Mouse (Mus musculus) neural tube, embryonic 13.5 days (tissue): ENCODE data around the gene Tgm2. TPM values are rescaled to one million over a fixed set of nuclear protein-coding genes. Genes with fewer than 3 reads are reported as not detected.

Source experiments
- ATAC-seq: fragments of 200-750 bp; cut with Nextera tagmentation; 2 replicates; pipeline ENCODE4 v1.8.0; 2017; ENCODE audit warnings: low read depth, mild to moderate bottlenecking, moderate TSS enrichment, moderate library complexity
- H3K27ac ChIP-seq: fragments of 300-500 bp; sonication (generic); replicated peaks from 2 replicates; pipeline ENCODE4 v1.5.1; 2015; ENCODE audit warnings: moderate library complexity, mild to moderate bottlenecking, inconsistent platforms
- H3K27me3 ChIP-seq: fragments of 300-500 bp; sonication (generic); 2 replicates; pipeline ENCODE4 v1.6.1; 2015; ENCODE audit warnings: mild to moderate bottlenecking, inconsistent platforms
- H3K36me3 ChIP-seq: fragments of 300-500 bp; sonication (generic); 2 replicates; pipeline ENCODE4 v1.6.1; 2015; ENCODE audit warnings: mild to moderate bottlenecking, inconsistent platforms
- H3K4me1 ChIP-seq: fragments of 300-500 bp; sonication (generic); replicated peaks from 2 replicates; pipeline ENCODE4 v1.6.1; 2015; ENCODE audit warnings: inconsistent platforms
- H3K4me2 ChIP-seq: fragments of 300-500 bp; sonication (generic); 2 replicates; pipeline ENCODE4 v1.6.1; 2015; ENCODE audit warnings: inconsistent platforms, mild to moderate bottlenecking, moderate library complexity
- H3K4me3 ChIP-seq: fragments of 300-500 bp; sonication (generic); 2 replicates; pipeline ENCODE4 v1.5.1; 2015; ENCODE audit warnings: mild to moderate bottlenecking, inconsistent platforms
- H3K9ac ChIP-seq: fragments of 300-500 bp; sonication (generic); 2 replicates; pipeline ENCODE4 v1.6.1; 2015; ENCODE audit warnings: moderate library complexity, mild to moderate bottlenecking, inconsistent platforms
- H3K9me3 ChIP-seq: fragments of 300-500 bp; sonication (generic); 2 replicates; pipeline ENCODE4 v1.6.1; 2016; ENCODE audit warnings: inconsistent platforms
- WGBS: fragments of 180-500 bp; shearing (Covaris S2); methylation state at CpG from one replicate; pipeline ENCODE4 v1.1.7; 2015; 5-methylcytosine and 5-hydroxymethylcytosine counted together
- polyA plus RNA-seq: library from polyadenylated mRNA; unstranded; fragments of >200 nt; fragmentation: Nextera tagmentation; extraction: Ambion mirVana; gene quantifications from 2 replicates; pipeline ENCODE4 v1.2.1, GENCODE M21; 2015

Gene Tgm2
- polyA plus RNA-seq, 1 experiment from 2014 or later = 12.0 TPM

DNA sequence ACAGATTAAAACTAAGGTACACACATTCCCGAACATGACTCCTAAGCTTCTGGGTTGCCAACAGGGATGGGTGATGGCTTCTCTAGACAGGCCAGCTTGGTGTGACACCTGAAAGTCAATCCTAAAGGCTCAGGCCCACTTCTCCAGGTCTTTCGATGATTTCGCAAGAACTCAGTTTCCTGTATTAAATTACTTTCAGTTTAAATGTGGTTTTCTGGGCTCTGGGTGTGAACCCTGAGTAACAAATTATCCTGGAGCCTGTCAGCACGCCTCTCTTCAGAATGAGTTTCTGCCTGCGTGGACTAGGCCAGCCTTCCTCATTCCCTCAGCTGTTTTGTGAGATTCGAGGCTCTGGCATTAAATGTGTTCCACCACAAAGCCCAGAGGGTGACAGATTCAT is 16.8 kb upstream of the Tgm2 start:
- peak overlapping the region; percentile 17; the same call in 1 of the 2 replicates for H3K9ac ChIP-seq
- no peak for ATAC-seq
- H3K27ac ChIP-seq = no peak overlapping the region
- H3K36me3 ChIP-seq = no peaks in the 10 kb centered on the region
- H3K27me3 ChIP-seq = no peaks in the 10 kb centered on the region
- 75% methylated on average over 6 of the region's 6 CpGs for WGBS
- no peak overlapping the region for H3K4me3 ChIP-seq
- H3K4me1 ChIP-seq = peaks cover 13% of the 10 kb centered on the region
- H3K9me3 ChIP-seq = no peaks in the 10 kb centered on the region
- no peak overlapping the region for H3K4me2 ChIP-seq

GRCm38 (mm10) chr2:158161761-158162160 is 15.5 kb upstream of the Tgm2 start:
- no peaks in the 10 kb centered on the region for H3K9me3 ChIP-seq
- H3K4me3 ChIP-seq = no peak overlapping the region
- WGBS = 84% methylated on average over 6 of the region's 6 CpGs
- no peak for ATAC-seq
- H3K4me2 ChIP-seq = no peak overlapping the region
- H3K36me3 ChIP-seq = no peaks in the 10 kb centered on the region
- 0 out of 2 replicates have a peak, but pooled peaks cover 6% of the 10 kb centered on the region for H3K4me1 ChIP-seq
- no peaks in the 10 kb centered on the region for H3K27me3 ChIP-seq
- H3K27ac ChIP-seq = no peak overlapping the region
- H3K9ac ChIP-seq = no peak overlapping the region

- peaks cover 9% of the 10 kb centered on the region for H3K4me1 ChIP-seq
- 44% methylated on average over 7 of the region's 7 CpGs for WGBS
These were observed 13.4 kb upstream of the Tgm2 start for GRCm38 (mm10) chr2:158159376-158160235.

DNA sequence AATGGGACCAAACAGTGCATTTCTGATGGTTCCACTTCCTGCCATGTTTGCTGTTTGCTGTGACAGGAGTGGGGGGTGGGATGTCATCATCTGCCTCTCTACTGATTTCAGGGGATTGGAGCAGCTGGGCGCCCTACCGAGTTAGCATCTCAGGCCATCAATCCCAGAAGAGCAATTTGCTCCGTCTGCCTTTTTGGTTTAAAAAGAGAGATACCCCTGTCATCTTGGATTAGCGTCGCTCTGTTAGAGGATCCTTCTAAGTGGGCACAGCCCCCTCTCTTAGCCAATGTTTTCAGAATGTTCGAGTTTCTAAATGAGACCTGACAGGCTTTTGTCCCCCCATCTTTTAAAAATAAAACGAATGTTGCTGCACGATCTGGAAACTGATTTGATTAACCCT is 11.4 kb upstream of the Tgm2 start:
- H3K9ac ChIP-seq = no peak overlapping the region
- no peak overlapping the region for H3K4me2 ChIP-seq
- no peak overlapping the region for H3K27ac ChIP-seq
- peaks cover 26% of the 10 kb centered on the region for H3K4me1 ChIP-seq
- H3K4me3 ChIP-seq = no peak overlapping the region
- no peaks in the 10 kb centered on the region for H3K36me3 ChIP-seq
- 54% methylated on average over 8 of the region's 8 CpGs for WGBS
- no peaks in the 10 kb centered on the region for H3K27me3 ChIP-seq
- H3K9me3 ChIP-seq = no peaks in the 10 kb centered on the region
- ATAC-seq = no peak

More at GRCm38 (mm10) chr2:158159376-158160235, 13.4 kb upstream of the Tgm2 start:
- no peak for ATAC-seq
- Histone ChIP-seq H3K27me3 (no peaks in the 10 kb centered on the region), H3K9me3 (no peaks in the 10 kb centered on the region), H3K9ac (no peak overlapping the region), H3K4me3 (no peak overlapping the region), H3K4me2 (no peak overlapping the region), H3K27ac (no peak overlapping the region), H3K36me3 (no peaks in the 10 kb centered on the region)

GRCm38 (mm10) chr2:158156487-158156886 is 10.3 kb upstream of the Tgm2 start:
- Histone ChIP-seq H3K4me3 (no peak overlapping the region), H3K4me2 (no peak overlapping the region), H3K27me3 (no peaks in the 10 kb centered on the region), H3K9me3 (no peaks in the 10 kb centered on the region), H3K27ac (no peak overlapping the region), H3K9ac (no peak overlapping the region), H3K4me1 (peaks cover 26% of the 10 kb centered on the region), H3K36me3 (no peaks in the 10 kb centered on the region)
- no peak for ATAC-seq
- WGBS = 93% methylated on average over 9 of the region's 9 CpGs

DNA sequence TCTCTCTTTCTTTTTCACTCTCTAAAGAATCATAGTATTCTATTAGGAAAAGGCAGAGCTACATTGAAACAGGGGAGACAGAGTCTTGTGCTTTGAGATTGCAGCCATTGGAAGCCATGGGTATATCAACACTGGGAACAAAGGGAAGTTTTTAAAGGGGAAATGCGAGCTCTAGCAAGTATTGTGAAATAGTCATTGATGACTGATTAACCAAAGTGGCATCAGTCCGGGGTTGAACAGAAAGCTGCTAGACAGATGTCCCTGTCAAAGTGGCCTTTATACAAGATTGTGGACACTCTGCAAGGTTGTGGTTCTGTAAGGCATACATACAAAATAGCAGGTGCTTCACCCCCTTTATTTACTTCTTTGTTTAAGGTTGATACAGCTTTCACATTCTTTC is 9.4 kb upstream of the Tgm2 start:
- peaks cover 26% of the 10 kb centered on the region for H3K4me1 ChIP-seq
- H3K4me2 ChIP-seq = no peak overlapping the region
- H3K36me3 ChIP-seq = no peaks in the 10 kb centered on the region
- 62% methylated on average over 2 of the region's 2 CpGs for WGBS
- no peak overlapping the region for H3K4me3 ChIP-seq
- H3K9ac ChIP-seq = no peak overlapping the region
- H3K9me3 ChIP-seq = 0 out of 2 replicates have a peak, but pooled peaks cover 4% of the 10 kb centered on the region
- H3K27me3 ChIP-seq = no peaks in the 10 kb centered on the region
- ATAC-seq = no peak
- H3K27ac ChIP-seq = no peak overlapping the region

DNA sequence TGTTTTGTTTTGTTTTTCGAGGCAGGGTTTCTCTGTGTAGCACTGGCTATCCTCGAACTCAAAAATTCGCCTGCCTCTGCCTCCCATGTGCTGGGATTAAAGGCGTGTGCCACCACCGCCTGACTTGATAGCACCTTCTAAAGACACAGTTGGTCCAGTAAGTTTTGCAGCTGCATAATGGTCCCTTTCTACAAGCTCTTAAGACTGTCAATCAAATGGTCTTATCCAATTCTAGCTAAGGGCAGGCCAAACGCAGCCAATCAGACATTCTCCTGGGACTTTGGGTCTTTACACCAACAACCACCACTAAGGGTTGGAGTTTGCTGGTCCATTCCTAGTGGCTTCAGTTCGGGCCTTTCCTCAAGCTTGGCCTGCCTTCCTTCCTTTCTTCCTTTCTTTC is 8.9 kb upstream of the Tgm2 start:
- no peak overlapping the region for H3K27ac ChIP-seq
- no peaks in the 10 kb centered on the region for H3K27me3 ChIP-seq
- H3K9me3 ChIP-seq = 0 out of 2 replicates have a peak, but pooled peaks cover 4% of the 10 kb centered on the region
- no peak overlapping the region for H3K4me2 ChIP-seq
- H3K4me1 ChIP-seq = peaks cover 26% of the 10 kb centered on the region
- no peak for ATAC-seq
- H3K9ac ChIP-seq = no peak overlapping the region
- H3K4me3 ChIP-seq = no peak overlapping the region
- WGBS = 85% methylated on average over 7 of the region's 7 CpGs
- H3K36me3 ChIP-seq = no peaks in the 10 kb centered on the region

DNA sequence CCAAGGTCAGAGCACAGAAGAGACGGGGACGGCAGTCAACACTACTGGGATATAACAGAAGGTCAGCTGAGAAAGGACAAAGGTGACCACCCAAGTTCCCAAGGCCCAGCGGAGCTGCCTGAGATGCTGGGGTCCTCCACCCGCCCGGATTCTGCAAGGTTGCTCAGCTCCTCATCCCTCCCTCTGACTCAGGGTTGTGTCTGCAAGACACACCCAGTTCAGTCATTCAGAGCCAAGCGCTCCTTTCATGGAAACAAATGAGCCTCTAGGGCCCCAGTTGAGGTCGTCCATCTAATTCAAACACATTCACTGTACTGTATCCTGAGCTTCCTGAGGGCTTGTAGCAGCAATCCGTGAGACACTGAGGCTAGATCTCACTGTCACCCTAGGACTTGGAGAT is 8.4 kb upstream of the Tgm2 start:
- WGBS = 33% methylated on average over 8 of the region's 8 CpGs
- Histone ChIP-seq H3K9ac (no peak overlapping the region), H3K27ac (no peak overlapping the region), H3K4me3 (no peak overlapping the region), H3K36me3 (no peaks in the 10 kb centered on the region), H3K4me1 (peaks cover 24% of the 10 kb centered on the region), H3K9me3 (0 out of 2 replicates have a peak, but pooled peaks cover 4% of the 10 kb centered on the region), H3K27me3 (no peaks in the 10 kb centered on the region), H3K4me2 (no peak overlapping the region)
- no peak for ATAC-seq

GRCm38 (mm10) chr2:158153728-158154343 is 7.6 kb upstream of the Tgm2 start:
- Histone ChIP-seq H3K9me3 (0 out of 2 replicates have a peak, but pooled peaks cover 4% of the 10 kb centered on the region), H3K4me1 (peaks cover 21% of the 10 kb centered on the region), H3K4me2 (peak overlapping the region; percentile 60), H3K27ac (peak overlapping the region; percentile 46), H3K9ac (peak overlapping the region; percentile 62), H3K27me3 (no peaks in the 10 kb centered on the region), H3K4me3 (peak overlapping the region; percentile 31), H3K36me3 (no peaks in the 10 kb centered on the region)
- WGBS = 2% methylated on average over 22 of the region's 22 CpGs
- 0 out of 2 replicates have a peak, but pooled peaks have one; percentile 30 for ATAC-seq

- 0 out of 2 replicates have a peak overlapping the region, but pooled peaks have one; percentile 38 for H3K27ac ChIP-seq
- 38% methylated on average over 6 of the region's 6 CpGs for WGBS
- peaks cover 21% of the 10 kb centered on the region for H3K4me1 ChIP-seq
- no peak overlapping the region for H3K9ac ChIP-seq
- H3K4me2 ChIP-seq = peak overlapping the region; percentile 60; the same call in 1 of the 2 replicates
- no peak overlapping the region for H3K4me3 ChIP-seq
- H3K27me3 ChIP-seq = no peaks in the 10 kb centered on the region
- H3K36me3 ChIP-seq = no peaks in the 10 kb centered on the region
- 0 out of 2 replicates have a peak, but pooled peaks cover 4% of the 10 kb centered on the region for H3K9me3 ChIP-seq
- ATAC-seq = peak; percentile 59
These were observed 6.6 kb upstream of the Tgm2 start for GRCm38 (mm10) chr2:158152685-158153309.

DNA sequence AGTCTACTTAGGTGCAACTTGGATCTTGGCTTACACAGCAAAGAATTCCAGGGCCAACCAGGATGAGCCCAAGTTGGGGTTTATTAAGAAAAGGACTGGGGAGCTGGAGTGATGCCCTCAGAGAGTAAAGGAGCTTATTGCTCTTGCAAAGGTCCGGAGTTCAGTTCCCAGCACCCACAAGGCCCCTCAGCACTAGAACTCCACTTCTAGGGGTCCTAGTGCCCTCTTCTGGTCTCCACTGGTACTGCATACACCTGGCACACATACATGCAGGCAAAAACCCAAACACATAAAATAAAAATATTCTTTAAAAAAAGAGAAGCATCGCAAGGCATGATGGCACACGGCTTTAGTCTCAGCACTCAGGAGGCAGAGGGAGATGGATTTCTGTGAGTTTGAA is 4.8 kb upstream of the Tgm2 start:
- H3K36me3 ChIP-seq = no peaks in the 10 kb centered on the region
- no peak overlapping the region for H3K9ac ChIP-seq
- H3K9me3 ChIP-seq = 0 out of 2 replicates have a peak, but pooled peaks cover 4% of the 10 kb centered on the region
- H3K27me3 ChIP-seq = peaks cover 2% of the 10 kb centered on the region; the same call in 1 of the 2 replicates
- no peak overlapping the region for H3K27ac ChIP-seq
- 96% methylated on average over 3 of the region's 3 CpGs for WGBS
- H3K4me2 ChIP-seq = no peak overlapping the region
- H3K4me3 ChIP-seq = no peak overlapping the region
- ATAC-seq = no peak
- peaks cover 23% of the 10 kb centered on the region for H3K4me1 ChIP-seq

GRCm38 (mm10) chr2:158146971-158147370 is 735 bp upstream of the Tgm2 start:
- Histone ChIP-seq H3K4me2 (no peak overlapping the region), H3K27me3 (peaks cover 12% of the 10 kb centered on the region), H3K9ac (no peak overlapping the region), H3K27ac (no peak overlapping the region), H3K9me3 (0 out of 2 replicates have a peak, but pooled peaks cover 4% of the 10 kb centered on the region), H3K36me3 (no peaks in the 10 kb centered on the region), H3K4me1 (peaks cover 18% of the 10 kb centered on the region), H3K4me3 (no peak overlapping the region)
- WGBS = 92% methylated on average over 8 of the region's 8 CpGs
- no peak for ATAC-seq
